Mouse (Mus musculus): ENCODE measurements at regions not wholly inside any gene's neighbourhood (a gene's known extent, or its start where the extent isn't known, plus 50 kb on each side); places are given as distances from the start of the nearest gene placed in this dataset.

DNA sequence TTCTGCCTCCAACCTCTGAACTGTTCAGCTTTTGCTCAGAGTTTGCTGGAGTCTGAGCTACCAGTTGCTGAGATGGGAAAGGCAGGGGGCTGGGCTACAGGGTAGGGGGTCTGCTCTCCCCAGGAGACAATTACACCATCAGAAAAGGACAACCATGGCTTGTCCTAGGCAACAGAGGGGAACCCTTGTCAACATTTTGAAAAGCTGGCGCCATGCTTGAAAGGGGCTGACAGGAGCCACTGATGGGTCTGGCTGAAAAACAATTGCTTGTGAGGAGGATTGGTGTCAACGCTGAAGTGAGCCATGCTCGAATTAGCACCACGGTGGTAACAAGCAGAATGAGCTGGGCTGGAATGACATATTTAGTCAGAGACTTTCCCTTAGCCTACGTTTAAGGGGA is 502.8 kb downstream of the Ccdc171 start:
- DNase-seq: no peak
- intact Hi-C loops (cut with DNase I; ENCODE audit: low total_unique reads): no loop called here

DNA sequence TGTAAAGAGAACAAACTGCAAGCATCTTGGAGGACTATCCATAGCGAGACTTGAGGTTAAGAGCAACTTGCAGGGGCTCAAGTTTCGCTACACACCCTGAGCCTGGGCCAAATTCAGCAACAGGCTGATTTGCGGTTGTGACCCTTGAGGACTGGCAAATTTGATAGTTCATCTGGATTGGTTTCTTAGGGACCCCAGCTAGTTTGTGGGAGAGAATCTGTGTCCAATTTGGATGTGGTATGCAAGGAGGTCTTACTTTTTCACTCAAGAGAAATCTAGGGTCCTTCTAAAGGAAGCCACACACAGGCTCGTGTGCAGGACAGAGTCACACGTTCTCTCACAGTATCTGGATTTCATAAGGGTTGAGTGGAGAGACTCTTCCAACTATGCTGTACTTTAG is 505.6 kb downstream of the Ccdc171 start:
- no peak for DNase-seq

DNA sequence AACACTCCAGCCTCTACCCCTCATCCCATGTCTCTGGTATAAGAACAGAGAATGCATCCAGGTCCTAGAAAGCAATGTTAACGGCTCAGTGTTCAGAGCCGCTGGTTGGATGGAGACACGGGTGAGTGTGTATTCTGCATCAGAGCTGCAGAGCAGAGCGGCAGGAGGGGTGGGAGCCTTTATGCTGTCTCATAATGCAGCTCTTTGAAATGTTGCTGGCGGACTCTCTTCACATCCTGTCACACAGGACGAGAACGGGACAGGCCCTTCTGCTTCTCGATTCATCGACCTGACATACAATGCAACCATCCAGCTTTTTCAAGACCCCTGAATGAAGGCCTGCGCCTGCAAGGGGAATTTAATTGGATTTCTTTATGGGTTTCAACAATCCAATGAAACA is 507.2 kb downstream of the Ccdc171 start:
- intact Hi-C loops (cut with DNase I; ENCODE audit: low total_unique reads): no loop called here
- no peak for DNase-seq

More for the DNA sequence above, 505.6 kb downstream of the Ccdc171 start:
- intact Hi-C loops (cut with DNase I; ENCODE audit: low total_unique reads): no loop called here

DNA sequence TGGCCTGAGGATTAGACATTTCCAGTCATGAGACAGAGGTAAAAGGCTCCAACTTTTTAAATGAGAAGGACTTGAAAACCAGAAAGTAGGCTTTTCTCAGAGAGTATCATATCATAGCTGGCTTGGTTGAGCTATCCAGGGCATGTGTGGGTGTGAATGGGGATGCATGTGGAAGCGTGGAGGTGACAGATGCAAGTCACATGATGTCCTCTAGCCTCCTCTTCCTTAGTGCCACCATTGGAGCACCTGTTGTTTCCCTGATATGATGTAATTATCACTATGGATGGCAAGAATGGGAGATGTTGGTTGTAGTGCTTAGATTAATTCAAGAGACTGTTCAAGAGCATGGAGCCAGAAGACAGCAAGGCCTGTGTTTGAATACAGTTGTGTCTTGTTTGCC is 510.0 kb downstream of the Ccdc171 start:
- no peak for DNase-seq
- intact Hi-C loops (cut with DNase I; ENCODE audit: low total_unique reads): no loop called here

DNA sequence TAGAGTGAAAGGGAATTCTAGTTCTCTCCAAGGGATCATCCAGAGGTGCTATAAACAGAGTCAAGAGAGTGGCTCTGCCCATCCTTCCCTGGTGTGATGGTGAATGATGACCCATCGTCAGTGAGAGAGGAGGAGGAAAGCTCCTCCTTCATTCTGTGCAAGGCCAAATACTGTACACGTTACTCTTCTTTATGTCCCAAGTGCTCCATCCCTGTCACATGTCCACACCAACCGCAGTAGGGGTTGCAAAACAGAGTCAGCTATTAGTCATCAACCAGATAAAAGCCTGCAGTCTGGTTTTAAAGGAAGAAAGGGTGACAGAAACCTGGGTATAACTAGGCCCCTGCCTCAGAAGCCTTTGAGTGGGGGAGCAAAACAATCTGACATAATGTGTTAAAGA is 512.2 kb downstream of the Ccdc171 start:
- no peak for DNase-seq
- intact Hi-C loops (cut with DNase I; ENCODE audit: low total_unique reads): no loop called here

DNA sequence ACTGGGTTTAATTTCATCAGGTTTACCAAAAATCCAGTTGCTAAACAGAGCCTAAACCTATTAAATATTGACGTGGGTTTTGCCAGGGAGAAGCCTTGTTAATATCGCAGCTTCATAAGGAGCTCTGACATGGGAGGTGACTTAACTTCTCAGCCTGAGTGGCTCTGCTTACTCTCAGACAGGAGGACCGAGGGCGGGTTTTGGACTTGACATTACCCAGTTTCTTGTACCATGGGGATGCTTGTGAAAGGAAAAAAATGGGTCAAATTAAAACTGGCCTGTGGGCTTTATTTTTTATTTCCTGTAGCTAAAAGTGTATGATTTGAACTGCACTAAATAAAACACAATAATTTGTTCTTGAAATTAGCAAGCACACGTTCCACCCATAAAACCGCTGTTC is 524.9 kb downstream of the Ccdc171 start:
- intact Hi-C loops (cut with DNase I; ENCODE audit: low total_unique reads): no loop called here
- no peak for DNase-seq

DNA sequence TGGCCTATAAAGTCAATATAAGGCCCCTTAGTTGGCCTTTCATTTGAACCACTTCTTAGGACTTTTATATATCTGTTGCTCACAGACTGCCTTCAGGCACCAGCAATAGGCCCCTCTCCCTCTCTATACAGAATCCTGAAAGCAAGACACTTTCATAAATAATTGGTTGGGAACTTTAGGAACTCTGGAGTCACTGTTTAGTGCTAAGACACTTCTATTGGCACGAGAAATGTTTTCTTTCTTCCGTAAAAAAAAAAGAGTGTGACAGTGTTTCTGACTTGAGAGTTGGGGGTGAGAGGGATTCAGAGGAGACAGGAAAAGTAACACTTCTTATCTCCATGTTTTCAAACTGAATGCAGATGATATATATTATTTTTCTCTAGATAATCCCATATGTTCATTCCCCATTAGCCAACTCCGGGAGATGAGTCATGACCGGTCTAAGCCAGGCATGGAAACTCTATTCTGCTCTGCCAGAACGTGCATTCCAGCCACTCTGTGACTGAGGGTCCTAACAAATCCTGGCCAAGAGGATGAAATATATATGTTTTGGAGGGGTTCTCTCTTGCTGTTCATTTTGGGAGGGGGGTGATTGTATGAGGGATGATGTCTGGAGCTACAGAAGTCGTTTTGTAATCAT is 531.6 kb downstream of the Ccdc171 start:
- intact Hi-C loops (cut with DNase I; ENCODE audit: low total_unique reads): no loop called here
- no peak for DNase-seq

DNA sequence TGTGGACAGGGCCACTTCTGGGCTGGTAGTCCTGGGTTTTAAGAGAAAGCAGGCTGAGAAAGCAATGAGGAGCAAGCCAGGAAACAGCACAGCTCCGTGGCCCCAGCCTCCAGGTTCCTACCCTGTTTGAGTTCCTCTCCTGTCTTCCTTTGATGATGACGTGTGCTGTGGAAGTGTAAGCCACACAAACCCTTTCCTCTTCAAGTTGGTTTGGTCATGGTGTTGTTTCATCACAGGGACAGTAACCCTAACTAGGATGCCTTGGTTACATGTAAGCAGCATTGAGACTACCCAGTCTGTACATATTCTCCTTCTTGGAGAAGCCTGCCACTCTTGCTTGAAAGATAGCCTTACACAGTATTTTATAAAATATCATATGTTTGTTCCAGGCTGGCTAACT is 534.8 kb downstream of the Ccdc171 start:
- intact Hi-C loops (cut with DNase I; ENCODE audit: low total_unique reads): loop anchor here (10.0 kb wide), 1 partner anchor 265 kb away; no protein-coding TSS in a partner anchor
- DNase-seq: no peak

DNA sequence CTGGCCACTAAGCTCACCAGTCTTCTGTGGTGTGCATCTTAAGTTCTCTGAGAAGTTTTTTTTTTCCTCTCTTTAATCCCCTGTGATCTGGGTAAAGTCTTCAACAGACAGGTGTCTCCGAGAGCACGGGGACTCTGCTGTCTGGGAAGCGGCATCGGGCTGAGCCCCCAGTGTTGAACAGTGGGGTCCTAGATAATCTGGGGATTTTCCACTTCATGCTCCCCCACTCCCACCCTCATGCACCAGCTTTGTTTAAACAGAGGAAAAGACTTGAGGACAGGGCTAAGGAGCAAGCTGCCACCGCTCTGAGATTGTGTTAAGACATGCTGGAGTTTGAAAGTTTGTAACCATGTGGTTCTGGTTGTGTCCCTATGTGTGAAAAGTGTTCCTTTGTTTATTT is 538.4 kb downstream of the Ccdc171 start:
- no peak for DNase-seq
- intact Hi-C loops (cut with DNase I; ENCODE audit: low total_unique reads): loop anchor here (10.0 kb wide), 1 partner anchor 269 kb away; no protein-coding TSS in a partner anchor

DNA sequence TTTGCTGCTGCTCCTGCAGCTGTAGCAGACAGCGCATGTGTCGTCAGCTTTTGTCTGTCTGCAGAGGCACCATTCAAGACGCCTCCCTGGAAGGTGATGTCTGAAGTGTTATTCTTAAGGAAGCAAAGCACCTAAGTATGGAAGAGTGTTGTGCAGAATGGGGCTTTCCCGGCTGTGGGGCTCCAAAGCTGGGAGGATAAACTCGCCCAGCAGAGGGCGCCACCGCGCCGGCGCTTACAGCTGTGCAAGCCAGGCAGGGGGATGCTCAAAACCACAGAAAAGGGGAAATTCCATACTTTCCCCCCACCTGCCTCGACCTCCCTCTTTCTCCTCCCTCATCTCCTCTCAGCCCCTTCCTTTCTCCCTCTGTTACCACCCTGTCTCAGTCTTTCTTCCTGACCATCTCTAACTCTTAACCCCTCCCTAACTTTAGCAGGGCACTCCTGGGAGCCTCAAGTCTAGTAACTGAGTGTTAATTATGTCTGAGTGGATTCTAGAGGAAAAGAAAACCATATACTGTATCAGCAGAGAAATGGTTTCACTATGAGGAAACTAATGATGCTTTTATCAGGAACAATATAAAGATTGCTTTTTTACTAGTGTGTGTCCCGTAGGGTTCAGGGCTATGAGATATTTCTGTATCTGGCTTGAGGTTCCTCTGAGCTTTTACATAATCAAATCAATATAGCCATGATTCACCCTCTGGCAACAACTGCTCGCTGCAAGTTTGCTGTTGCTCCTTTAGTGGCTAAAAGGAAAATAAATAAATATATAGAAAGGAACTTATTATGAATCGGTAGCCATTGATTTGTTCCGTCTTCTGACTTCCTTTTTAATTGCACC is 539.5 kb downstream of the Ccdc171 start:
- DNase-seq: peak; percentile 85
- intact Hi-C loops (cut with DNase I; ENCODE audit: low total_unique reads): loop anchor here (10.0 kb wide), 1 partner anchor 270 kb away; no protein-coding TSS in a partner anchor

DNA sequence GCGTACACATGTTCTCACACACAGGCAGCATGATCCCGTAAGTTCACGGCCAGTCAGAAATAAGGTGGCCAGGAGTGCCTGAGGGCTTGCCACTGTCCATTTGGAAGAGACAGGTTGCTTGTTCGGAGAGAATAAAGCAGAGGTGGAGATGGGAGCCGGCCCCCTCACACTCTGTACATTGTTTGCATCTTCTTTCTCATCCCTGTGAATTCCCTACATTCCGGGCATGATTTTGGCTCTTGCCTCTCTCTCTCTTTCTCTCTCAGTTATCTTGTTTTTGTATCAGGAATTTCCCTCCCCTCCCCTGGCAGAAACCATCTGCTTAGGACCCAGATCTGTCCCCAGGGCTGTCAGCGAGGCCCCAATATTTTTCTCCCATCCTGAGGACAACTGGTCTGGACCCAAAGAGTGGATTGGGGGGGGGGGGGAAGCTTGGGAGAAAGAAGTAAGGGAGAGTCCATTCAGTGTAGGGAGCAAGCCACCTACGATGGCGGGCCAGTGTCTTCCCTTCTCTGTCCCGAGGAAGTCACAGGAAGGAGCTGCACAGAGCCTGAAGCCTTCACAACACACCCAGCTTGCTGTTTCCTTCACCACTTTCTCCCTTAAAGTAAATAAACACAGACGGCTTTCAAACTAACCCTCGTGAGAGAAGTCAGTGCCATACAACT is 540.2 kb downstream of the Ccdc171 start:
- intact Hi-C loops (cut with DNase I; ENCODE audit: low total_unique reads): loop anchor here (10.0 kb wide), 1 partner anchor 271 kb away; no protein-coding TSS in a partner anchor
- no peak for DNase-seq

DNA sequence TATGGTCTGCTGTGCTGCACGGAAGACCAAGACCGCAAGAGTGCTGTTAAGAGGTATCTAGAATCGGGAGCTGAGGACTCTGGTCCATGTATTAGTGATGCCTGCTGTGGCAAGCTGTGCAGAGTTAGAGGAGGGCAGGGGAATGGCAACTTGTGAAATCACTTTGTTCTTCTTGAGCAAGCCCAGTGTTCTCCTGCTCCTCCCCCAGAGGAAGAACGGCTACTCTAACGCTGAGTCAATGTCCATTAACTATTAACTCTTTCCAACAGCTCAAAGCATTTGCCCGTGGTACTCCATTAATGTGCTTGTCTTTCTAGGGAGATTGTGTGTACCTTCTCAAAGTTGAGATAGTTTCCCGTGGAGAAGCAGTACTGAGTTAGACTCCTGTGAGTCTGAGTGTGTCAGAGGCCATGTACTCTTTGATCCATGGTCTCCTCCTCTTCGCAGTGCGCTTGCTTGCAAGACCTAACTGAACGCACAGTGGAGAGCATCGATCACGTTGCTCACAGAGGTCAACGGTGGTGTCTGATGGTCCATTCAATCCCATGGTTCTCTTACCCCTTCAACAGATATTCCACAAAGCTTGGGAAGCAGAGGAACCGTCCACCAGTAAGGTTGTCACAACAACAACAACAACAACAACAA is 542.7 kb downstream of the Ccdc171 start:
- intact Hi-C loops (cut with DNase I; ENCODE audit: low total_unique reads): loop anchor here (10.0 kb wide), 1 partner anchor 273 kb away; no protein-coding TSS in a partner anchor

DNA sequence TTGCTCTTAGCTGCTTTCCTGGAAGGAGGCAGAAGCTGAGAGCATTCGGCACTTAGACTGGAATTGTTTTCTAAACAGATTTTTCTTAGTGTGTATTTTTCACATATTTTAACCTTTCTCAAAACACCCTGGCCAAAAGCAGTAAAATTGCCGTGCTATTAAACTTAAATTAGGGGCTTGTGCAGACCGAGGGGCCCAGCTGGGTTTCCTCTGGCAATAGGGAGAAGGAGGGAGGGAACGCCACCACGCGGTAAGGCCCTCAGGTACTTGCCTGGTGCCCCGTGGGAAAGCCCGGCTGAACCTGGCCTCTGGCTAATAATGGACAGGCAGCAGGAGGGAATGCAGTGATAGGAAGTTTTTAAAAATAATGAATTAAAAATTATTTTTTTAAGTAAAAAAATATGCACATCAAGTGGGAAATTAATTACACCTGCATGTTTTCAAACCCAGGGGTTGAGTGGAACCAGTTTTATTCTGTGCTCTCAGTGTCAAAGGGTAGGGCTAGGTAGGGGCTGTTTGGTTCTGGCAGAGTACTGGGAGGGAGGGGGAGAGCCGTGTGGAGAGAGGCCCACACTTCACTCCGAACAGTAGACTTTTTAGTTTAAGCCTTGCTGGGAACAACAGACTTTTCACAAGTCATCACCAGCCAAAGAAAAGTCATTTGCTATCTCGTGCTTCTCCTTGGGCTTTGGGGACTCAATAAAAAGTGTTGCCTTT is 543.8 kb downstream of the Ccdc171 start:
- intact Hi-C loops (cut with DNase I; ENCODE audit: low total_unique reads): loop anchor here (10.0 kb wide), 1 partner anchor 274 kb away; no protein-coding TSS in a partner anchor
- no peak for DNase-seq

More for the DNA sequence above, 542.7 kb downstream of the Ccdc171 start:
- DNase-seq: no peak

DNA sequence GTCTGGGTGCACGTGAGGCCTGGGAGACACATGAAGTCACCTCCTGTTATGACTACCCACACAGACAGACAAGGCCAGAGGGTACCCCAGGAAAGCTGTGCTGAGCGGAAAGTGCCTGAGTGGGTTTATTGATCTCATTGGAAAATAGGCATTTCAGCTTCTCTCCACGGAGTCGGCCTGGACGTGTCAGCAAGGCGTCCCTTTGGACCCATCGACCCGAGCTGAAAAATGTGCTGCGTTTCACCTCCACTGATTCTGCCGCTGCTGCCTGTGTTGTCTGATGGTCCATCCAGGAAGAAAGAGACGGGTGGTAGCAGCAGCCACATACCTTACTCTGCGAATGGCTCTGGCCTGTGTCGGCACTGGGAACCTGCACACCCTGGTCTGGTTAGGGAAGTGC is 544.3 kb downstream of the Ccdc171 start:
- intact Hi-C loops (cut with DNase I; ENCODE audit: low total_unique reads): loop anchor here (10.0 kb wide), 1 partner anchor 275 kb away; no protein-coding TSS in a partner anchor
- no peak for DNase-seq

DNA sequence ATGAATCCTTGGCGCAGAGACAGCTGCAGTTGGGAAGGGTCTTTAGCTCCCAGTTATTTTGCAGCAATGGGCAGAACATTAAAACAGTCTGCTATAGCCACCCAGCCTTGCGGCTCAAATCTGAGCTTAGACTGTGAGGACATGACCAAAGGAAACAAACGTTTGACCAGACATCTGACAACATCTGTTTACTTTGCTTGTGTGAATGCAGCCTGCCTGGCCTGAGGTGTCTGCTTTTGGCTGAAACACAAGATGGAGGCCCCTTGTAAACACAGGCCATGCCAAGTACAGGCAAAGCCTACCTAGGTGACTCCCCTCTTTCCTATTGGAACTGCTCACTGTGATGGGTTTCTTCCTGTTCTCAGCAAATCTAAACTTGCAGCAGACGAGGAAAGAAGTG is 544.7 kb downstream of the Ccdc171 start:
- no peak for DNase-seq
- intact Hi-C loops (cut with DNase I; ENCODE audit: low total_unique reads): no loop called here

DNA sequence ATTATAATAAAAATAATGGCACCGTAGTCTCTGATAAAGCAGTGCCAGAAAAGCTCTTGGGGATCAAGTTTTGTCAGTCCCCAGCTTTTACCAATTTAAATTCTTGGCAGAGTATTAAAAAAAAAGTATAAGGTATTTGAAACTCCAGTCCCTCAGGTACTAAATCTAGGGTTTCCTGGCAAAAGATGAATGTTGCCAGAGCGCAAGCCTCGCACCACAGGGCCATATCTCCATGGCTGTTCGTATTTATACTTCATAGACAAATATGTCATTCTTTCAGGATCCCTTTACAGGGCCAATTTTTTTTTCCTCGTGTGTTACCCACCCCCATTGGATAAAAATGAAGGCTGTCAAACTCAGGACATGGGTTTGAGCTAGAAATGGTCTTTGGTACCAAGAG is 546.8 kb downstream of the Ccdc171 start:
- intact Hi-C loops (cut with DNase I; ENCODE audit: low total_unique reads): no loop called here
- DNase-seq: no peak

DNA sequence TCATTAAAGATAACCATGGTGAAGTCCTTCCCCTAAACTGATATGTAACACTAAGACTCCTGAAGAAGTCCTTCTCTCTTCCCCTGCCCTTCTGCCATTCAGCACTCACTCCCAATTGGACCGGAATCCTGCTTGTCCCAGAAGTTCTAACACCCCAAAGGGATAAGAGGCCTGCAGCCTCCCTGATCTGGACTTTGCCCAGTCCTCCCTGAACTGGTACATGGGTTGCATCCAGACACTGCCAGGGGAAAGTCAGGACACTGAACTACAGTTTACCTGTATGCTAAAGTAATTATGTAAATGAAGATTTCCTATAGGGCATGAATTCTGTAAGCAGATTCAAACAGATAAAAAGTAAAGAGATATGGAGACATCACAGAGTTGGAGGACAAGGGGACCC is 551.2 kb downstream of the Ccdc171 start:
- DNase-seq: no peak
- intact Hi-C loops (cut with DNase I; ENCODE audit: low total_unique reads): no loop called here

DNA sequence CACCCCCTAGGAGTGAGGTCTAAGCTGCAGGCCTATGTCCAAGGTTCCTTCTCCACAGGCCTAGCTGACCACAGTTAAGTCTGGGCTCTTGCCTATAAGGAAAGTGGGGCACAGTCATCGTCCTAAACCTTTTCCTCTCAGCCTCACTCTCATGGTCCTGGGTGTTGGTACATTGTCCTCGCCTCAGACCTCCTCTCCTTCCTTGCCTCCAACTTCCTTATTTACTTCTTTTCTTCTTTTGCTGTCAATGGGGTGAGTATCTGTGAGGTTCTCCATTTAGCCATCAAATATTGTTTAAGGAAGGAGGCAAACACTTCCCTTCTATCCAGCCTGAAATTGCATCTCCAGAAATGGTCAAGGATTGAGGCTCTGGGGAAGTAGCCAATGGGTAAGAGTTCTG is 554.2 kb downstream of the Ccdc171 start:
- intact Hi-C loops (cut with DNase I; ENCODE audit: low total_unique reads): no loop called here
- no peak for DNase-seq

DNA sequence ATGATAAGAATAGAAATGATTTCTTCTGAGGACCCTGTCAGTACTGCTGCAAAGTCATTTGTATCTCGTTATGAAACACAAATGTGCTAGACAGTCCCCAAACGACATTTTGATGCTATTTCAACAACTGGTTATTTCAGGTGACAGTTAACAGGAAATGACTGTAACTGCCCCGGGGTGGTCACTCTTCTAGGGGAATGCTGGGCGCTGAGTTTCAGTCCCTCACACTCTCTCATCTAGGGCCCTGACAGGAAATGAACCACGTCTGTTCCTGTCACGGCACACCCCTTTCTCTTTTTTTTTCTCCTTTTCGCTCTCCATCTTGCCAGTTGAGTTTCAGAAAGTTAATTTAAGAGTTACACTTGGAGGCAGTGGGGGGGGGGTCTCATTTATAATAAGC is 556.2 kb downstream of the Ccdc171 start:
- DNase-seq: no peak
- intact Hi-C loops (cut with DNase I; ENCODE audit: low total_unique reads): no loop called here

Measured in gastrocnemius, postnatal 14 days (tissue).